Mouse (Mus musculus) midbrain, embryonic 11.5 days (tissue): Measurements from ENCODE around the gene Foxr1. TPM values are rescaled to one million over a fixed set of nuclear protein-coding genes. Genes with fewer than 3 reads are reported as not detected.
A peak's percentile ranks its signal among the peaks of the same experiment; 100 is the strongest.
"Not testable (repeated sequence)": the region's sequence is repeated elsewhere in the genome, so short reads cannot be mapped to it uniquely, and the experiment has no call there.

Experiments used
- ATAC-seq: fragments of 200-750 bp; cut with Nextera tagmentation; 2 replicates; pipeline ENCODE4 v1.8.0; 2017; ENCODE audit warnings: moderate TSS enrichment, moderate library complexity; ENCODE audit not compliant: low FRiP score
- DNase-seq: peaks from one replicate; pipeline ENCODE4 v3.0.0; 2015; ENCODE audit warnings: low spot score; ENCODE audit errors: missing footprints
- H3K27ac ChIP-seq: fragments of 300-500 bp; sonication (generic); 2 replicates; pipeline ENCODE4 v1.5.1; 2014; ENCODE audit warnings: low read depth, low read length
- H3K27me3 ChIP-seq: fragments of 300-500 bp; sonication (generic); 2 replicates; pipeline ENCODE4 v1.6.1; 2014; ENCODE audit warnings: mild to moderate bottlenecking, low read length, moderate library complexity, mixed read lengths; ENCODE audit not compliant: control insufficient read depth, insufficient read depth
- H3K36me3 ChIP-seq: fragments of 300-500 bp; sonication (generic); 2 replicates; pipeline ENCODE4 v1.6.1; 2014; ENCODE audit warnings: mild to moderate bottlenecking, low read length, moderate library complexity, mixed read lengths; ENCODE audit not compliant: control insufficient read depth, insufficient read depth
- H3K4me1 ChIP-seq: fragments of 300-500 bp; sonication (generic); 2 replicates; pipeline ENCODE4 v1.6.1; 2014; ENCODE audit warnings: low read length; ENCODE audit not compliant: control insufficient read depth, insufficient read depth
- H3K4me2 ChIP-seq: fragments of 300-500 bp; sonication (generic); 2 replicates; pipeline ENCODE4 v1.6.1; 2014; ENCODE audit warnings: mild to moderate bottlenecking, moderate library complexity
- H3K4me3 ChIP-seq: fragments of 300-500 bp; sonication (generic); 2 replicates; pipeline ENCODE4 v1.5.1; 2014; ENCODE audit warnings: low read depth, low read length
- H3K9ac ChIP-seq: fragments of 300-500 bp; sonication (generic); 2 replicates; pipeline ENCODE4 v1.6.1; 2014; ENCODE audit warnings: low read length
- H3K9me3 ChIP-seq: fragments of 300-500 bp; sonication (generic); 2 replicates; pipeline ENCODE4 v1.6.1; 2016; ENCODE audit warnings: low read length; ENCODE audit not compliant: control insufficient read depth
- WGBS: fragments of 180-500 bp; shearing (Covaris S2); extraction: QIAGEN DNeasy Blood & Tissue Kit; methylation state at CpG from one replicate; pipeline ENCODE4 v1.1.7; 2014; 5-methylcytosine and 5-hydroxymethylcytosine counted together
- polyA plus RNA-seq: library from polyadenylated mRNA; unstranded; fragments of >200 nt; fragmentation: Nextera tagmentation; extraction: Ambion mirVana; gene quantifications from 2 replicates; pipeline ENCODE4 v1.2.1, GENCODE M21; 2014

The Foxr1 gene
- polyA plus RNA-seq, 1 experiment from 2014 or later, result not detected

GRCm38 (mm10) chr9:44423576-44423975 lies 17.4 kb downstream of the Foxr1 start:
- ATAC-seq (no peak), DNase-seq (no peak)
- H3K27ac ChIP-seq, result no peak overlapping the region
- H3K9ac ChIP-seq, result no peak overlapping the region
- WGBS, result 83% methylated on average over 4 of the region's 4 CpGs
- no peak overlapping the region for H3K4me2 ChIP-seq
- H3K27me3 ChIP-seq, result no peaks in the 10 kb centered on the region
- H3K36me3 ChIP-seq, result no peaks in the 10 kb centered on the region
- H3K4me3 ChIP-seq, result no peak overlapping the region
- no peaks in the 10 kb centered on the region for H3K9me3 ChIP-seq
- H3K4me1 ChIP-seq, result no peaks in the 10 kb centered on the region

- Histone ChIP-seq H3K4me2 (no peak overlapping the region), H3K36me3 (no peaks in the 10 kb centered on the region), H3K9ac (no peak overlapping the region), H3K27me3 (no peaks in the 10 kb centered on the region), H3K4me1 (peaks cover 8% of the 10 kb centered on the region), H3K9me3 (no peaks in the 10 kb centered on the region), H3K27ac (no peak overlapping the region), H3K4me3 (no peak overlapping the region)
- 81% methylated on average over 5 of the region's 5 CpGs for WGBS
- ATAC-seq (no peak), DNase-seq (no peak)
These were observed 20.5 kb downstream of the Foxr1 start for GRCm38 (mm10) chr9:44420280-44420898.

GRCm38 (mm10) chr9:44419730-44420129 lies 21.2 kb downstream of the Foxr1 start:
- 95% methylated on average over 9 of the region's 9 CpGs for WGBS
- H3K27ac ChIP-seq, H3K4me2 ChIP-seq, H3K4me3 ChIP-seq, H3K9ac ChIP-seq, H3K27me3 ChIP-seq, H3K9me3 ChIP-seq, H3K4me1 ChIP-seq, H3K36me3 ChIP-seq, ATAC-seq: not testable (repeated sequence)
- DNase-seq, result peak; percentile 35

- peak within 1 kb of the TSS; percentile 80 for H3K9ac ChIP-seq
- no peaks in the 10 kb centered on the region for H3K27me3 ChIP-seq
- peak within 1 kb of the TSS; percentile 50 for H3K27ac ChIP-seq
- H3K36me3 ChIP-seq, result no peaks in the 10 kb centered on the region
- peak within 1 kb of the TSS; percentile 77 for H3K4me3 ChIP-seq
- peak within 1 kb of the TSS; percentile 67 for H3K4me2 ChIP-seq
- 79% methylated on average over 14 of the region's 14 CpGs for WGBS
- ATAC-seq (no peak), DNase-seq (peak; percentile 86)
- peaks cover 8% of the 10 kb centered on the region for H3K4me1 ChIP-seq
- no peaks in the 10 kb centered on the region for H3K9me3 ChIP-seq
These were observed 22.2 kb downstream of the Foxr1 start, which contains the start of gene Ccdc84 for GRCm38 (mm10) chr9:44418519-44419385. TSS of gene Ccdc84 (minus strand) at chr9:44418569.

- Histone ChIP-seq H3K36me3 (peaks cover 3% of the 10 kb centered on the region; the same call in 1 of the 2 replicates), H3K4me1 (peaks cover 8% of the 10 kb centered on the region), H3K4me2 (peak overlapping the region; percentile 67), H3K27me3 (no peaks in the 10 kb centered on the region), H3K9ac (peak overlapping the region; percentile 80), H3K9me3 (no peaks in the 10 kb centered on the region), H3K27ac (peak overlapping the region; percentile 50), H3K4me3 (peak overlapping the region; percentile 77)
- ATAC-seq (peak; percentile 95), DNase-seq (peak; percentile 100)
- WGBS, result under 1% methylated on average over 38 of the region's 38 CpGs
These were observed 23.0 kb downstream of the Foxr1 start for GRCm38 (mm10) chr9:44417892-44418363.

- Histone ChIP-seq H3K27me3 (no peaks in the 10 kb centered on the region), H3K27ac (no peak overlapping the region), H3K36me3 (peaks cover 3% of the 10 kb centered on the region; the same call in 1 of the 2 replicates), H3K4me3 (peak overlapping the region; percentile 77), H3K9ac (peak overlapping the region; percentile 80), H3K4me2 (peak overlapping the region; percentile 67), H3K9me3 (no peaks in the 10 kb centered on the region), H3K4me1 (peaks cover 8% of the 10 kb centered on the region)
- DNase-seq (peak; percentile 79), ATAC-seq (no peak; the same call in 1 of the 2 replicates)
- 8% methylated on average over 26 of the region's 26 CpGs for WGBS
These were observed 23.6 kb downstream of the Foxr1 start for GRCm38 (mm10) chr9:44417156-44417891.

GRCm38 (mm10) chr9:44412781-44413180 lies 28.2 kb downstream of the Foxr1 start:
- peak; percentile 83 for DNase-seq
- Histone ChIP-seq H3K4me2 (no peak overlapping the region), H3K27me3 (no peaks in the 10 kb centered on the region), H3K36me3 (peaks cover 21% of the 10 kb centered on the region), H3K9ac (no peak overlapping the region), H3K9me3 (no peaks in the 10 kb centered on the region), H3K27ac (no peak overlapping the region), H3K4me1 (peaks cover 9% of the 10 kb centered on the region), H3K4me3 (no peak overlapping the region)
- no peak for ATAC-seq
- 71% methylated on average over 2 of the region's 2 CpGs for WGBS

GRCm38 (mm10) chr9:44412306-44412705 lies 28.6 kb downstream of the Foxr1 start:
- DNase-seq (peak; percentile 57), ATAC-seq (no peak)
- Histone ChIP-seq H3K4me2 (no peak overlapping the region), H3K4me1 (peaks cover 6% of the 10 kb centered on the region), H3K4me3 (no peak overlapping the region), H3K27me3 (no peaks in the 10 kb centered on the region), H3K27ac (no peak overlapping the region), H3K9me3 (no peaks in the 10 kb centered on the region), H3K9ac (no peak overlapping the region), H3K36me3 (peaks cover 21% of the 10 kb centered on the region)
- WGBS, result 90% methylated on average over 4 of the region's 4 CpGs
